Mouse (Mus musculus) embryonic facial prominence, embryonic 13.5 days (tissue): ENCODE results near the gene Mapkapk3. TPM values are rescaled to one million over a fixed set of nuclear protein-coding genes. Genes with fewer than 3 reads are reported as not detected.

Source experiments
- ATAC-seq: fragments of 200-750 bp; cut with Nextera tagmentation; 2 replicates; pipeline ENCODE4 v1.8.0; 2017; ENCODE audit warnings: low read depth; ENCODE audit not compliant: insufficient number of reproducible peaks, insufficient read depth, low FRiP score, low TSS enrichment
- H3K27ac ChIP-seq: fragments of 300-500 bp; sonication (generic); 2 replicates; pipeline ENCODE4 v1.5.1; 2015; ENCODE audit warnings: moderate library complexity, mild to moderate bottlenecking, inconsistent platforms
- H3K27me3 ChIP-seq: fragments of 300-500 bp; sonication (generic); 2 replicates; pipeline ENCODE4 v1.6.1; 2015; ENCODE audit warnings: mild to moderate bottlenecking, inconsistent platforms
- H3K36me3 ChIP-seq: fragments of 300-500 bp; sonication (generic); 2 replicates; pipeline ENCODE4 v1.6.1; 2015; ENCODE audit warnings: mild to moderate bottlenecking, inconsistent platforms
- H3K4me1 ChIP-seq: fragments of 300-500 bp; sonication (generic); 2 replicates; pipeline ENCODE4 v1.6.1; 2015; ENCODE audit warnings: inconsistent platforms
- H3K4me2 ChIP-seq: fragments of 300-500 bp; sonication (generic); 2 replicates; pipeline ENCODE4 v1.6.1; 2015; ENCODE audit warnings: moderate library complexity, mild to moderate bottlenecking, inconsistent platforms
- H3K4me3 ChIP-seq: fragments of 300-500 bp; sonication (generic); 2 replicates; pipeline ENCODE4 v1.5.1; 2015; ENCODE audit warnings: mild to moderate bottlenecking, inconsistent platforms
- H3K9ac ChIP-seq: fragments of 300-500 bp; sonication (generic); 2 replicates; pipeline ENCODE4 v1.6.1; 2015; ENCODE audit warnings: mild to moderate bottlenecking, inconsistent platforms
- H3K9me3 ChIP-seq: fragments of 300-500 bp; sonication (generic); 2 replicates; pipeline ENCODE4 v1.6.1; 2016; ENCODE audit warnings: inconsistent platforms
- WGBS: fragments of 180-500 bp; shearing (Covaris S2); methylation state at CpG from one replicate; pipeline ENCODE4 v1.1.7; 2015; ENCODE audit warnings: mixed read lengths; 5-methylcytosine and 5-hydroxymethylcytosine counted together
- polyA plus RNA-seq: library from polyadenylated mRNA; unstranded; fragments of >200 nt; fragmentation: Nextera tagmentation; extraction: Ambion mirVana; gene quantifications from 2 replicates; pipeline ENCODE4 v1.2.1, GENCODE M21; 2015

Mapkapk3 gene
- polyA plus RNA-seq, 1 experiment from 2014 or later: 7.6 TPM

DNA sequence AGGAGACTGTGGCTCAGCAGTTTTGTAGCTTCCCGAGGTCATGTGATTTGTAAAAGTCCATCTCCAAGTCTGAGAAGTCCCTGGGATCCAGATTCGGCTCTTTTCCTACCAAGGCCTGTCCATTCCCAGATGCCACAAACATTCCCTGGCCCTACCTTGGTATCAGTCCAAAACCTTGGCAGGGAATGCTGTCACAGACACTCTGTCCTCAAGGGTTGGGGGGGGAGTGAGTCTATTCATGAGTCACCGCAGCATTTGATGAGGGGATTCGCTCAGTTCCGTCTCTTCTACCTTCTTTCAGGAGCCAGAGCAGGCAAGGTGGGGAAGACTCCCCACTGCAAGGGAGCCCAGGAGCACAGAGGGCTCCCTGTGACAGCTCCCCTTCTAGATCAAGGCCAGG lies 14.0 kb downstream of the Mapkapk3 start:
- Histone ChIP-seq H3K9ac (no peak overlapping the region), H3K4me2 (no peak overlapping the region), H3K4me1 (peaks cover 21% of the 10 kb centered on the region), H3K4me3 (no peak overlapping the region), H3K27me3 (no peaks in the 10 kb centered on the region), H3K9me3 (no peaks in the 10 kb centered on the region), H3K27ac (no peak overlapping the region), H3K36me3 (no peaks in the 10 kb centered on the region)
- 85% methylated on average over 5 of the region's 5 CpGs for WGBS
- no peak for ATAC-seq

GRCm38 (mm10) chr9:107274751-107275150 lies 14.9 kb downstream of the Mapkapk3 start:
- no peaks in the 10 kb centered on the region for H3K36me3 ChIP-seq
- no peak overlapping the region for H3K4me2 ChIP-seq
- H3K4me1 ChIP-seq: peaks cover 12% of the 10 kb centered on the region
- no peaks in the 10 kb centered on the region for H3K27me3 ChIP-seq
- no peak overlapping the region for H3K4me3 ChIP-seq
- H3K9me3 ChIP-seq: no peaks in the 10 kb centered on the region
- ATAC-seq: no peak
- WGBS: 76% methylated on average over 6 of the region's 6 CpGs
- no peak overlapping the region for H3K9ac ChIP-seq
- H3K27ac ChIP-seq: no peak overlapping the region

GRCm38 (mm10) chr9:107273184-107273583 lies 16.5 kb downstream of the Mapkapk3 start:
- Histone ChIP-seq H3K4me3 (no peak overlapping the region), H3K4me2 (no peak overlapping the region), H3K27ac (no peak overlapping the region), H3K36me3 (no peaks in the 10 kb centered on the region), H3K4me1 (no peaks in the 10 kb centered on the region), H3K9ac (no peak overlapping the region), H3K27me3 (no peaks in the 10 kb centered on the region), H3K9me3 (no peaks in the 10 kb centered on the region)
- ATAC-seq: no peak
- 57% methylated on average over 10 of the region's 10 CpGs for WGBS

DNA sequence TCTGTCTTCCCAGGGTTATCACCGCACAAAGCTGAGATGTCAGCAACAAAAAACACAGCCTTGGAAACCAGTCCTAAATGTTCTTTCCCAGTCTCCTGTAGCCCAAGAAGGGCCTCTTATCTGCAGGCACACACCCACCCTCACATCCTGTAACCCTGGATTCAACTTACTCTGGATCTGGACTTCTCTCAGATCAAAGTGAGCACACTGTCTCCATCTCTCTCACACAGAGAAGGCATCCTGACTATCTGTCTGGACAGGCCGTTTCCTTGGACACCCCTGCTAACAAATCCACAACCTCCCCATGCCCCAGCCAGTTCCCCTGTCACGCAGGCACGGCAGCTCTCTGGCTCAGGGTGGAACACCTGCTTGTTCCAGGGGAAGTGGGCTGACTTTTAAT lies 17.4 kb downstream of the Mapkapk3 start:
- H3K27me3 ChIP-seq: no peaks in the 10 kb centered on the region
- H3K4me1 ChIP-seq: no peaks in the 10 kb centered on the region
- no peaks in the 10 kb centered on the region for H3K9me3 ChIP-seq
- H3K9ac ChIP-seq: no peak overlapping the region
- no peak overlapping the region for H3K4me2 ChIP-seq
- H3K27ac ChIP-seq: no peak overlapping the region
- H3K36me3 ChIP-seq: no peaks in the 10 kb centered on the region
- ATAC-seq: no peak
- WGBS: 68% methylated on average over 4 of the region's 4 CpGs
- H3K4me3 ChIP-seq: no peak overlapping the region

- no peak overlapping the region for H3K4me2 ChIP-seq
- H3K9ac ChIP-seq: no peak overlapping the region
- no peak overlapping the region for H3K27ac ChIP-seq
- H3K9me3 ChIP-seq: no peaks in the 10 kb centered on the region
- 62% methylated on average over 7 of the region's 7 CpGs for WGBS
- H3K4me3 ChIP-seq: no peak overlapping the region
- H3K36me3 ChIP-seq: no peaks in the 10 kb centered on the region
- no peak for ATAC-seq
- no peaks in the 10 kb centered on the region for H3K27me3 ChIP-seq
- no peaks in the 10 kb centered on the region for H3K4me1 ChIP-seq
Measured at GRCm38 (mm10) chr9:107271177-107271938, 18.3 kb downstream of the Mapkapk3 start.

GRCm38 (mm10) chr9:107269772-107270171 lies 19.9 kb downstream of the Mapkapk3 start:
- Histone ChIP-seq H3K27me3 (no peaks in the 10 kb centered on the region), H3K4me2 (no peak overlapping the region), H3K27ac (no peak overlapping the region), H3K9ac (no peak overlapping the region), H3K4me1 (no peaks in the 10 kb centered on the region), H3K36me3 (no peaks in the 10 kb centered on the region), H3K4me3 (no peak overlapping the region), H3K9me3 (no peaks in the 10 kb centered on the region)
- no peak for ATAC-seq
- 92% methylated on average over 1 of the region's 1 CpGs for WGBS

- no peak for ATAC-seq
- H3K9ac ChIP-seq: no peak overlapping the region
- no peak overlapping the region for H3K4me2 ChIP-seq
- no peak overlapping the region for H3K4me3 ChIP-seq
- H3K36me3 ChIP-seq: no peaks in the 10 kb centered on the region
- H3K9me3 ChIP-seq: no peaks in the 10 kb centered on the region
- H3K4me1 ChIP-seq: no peaks in the 10 kb centered on the region
- H3K27ac ChIP-seq: no peak overlapping the region
- 41% methylated on average over 4 of the region's 4 CpGs for WGBS
- no peaks in the 10 kb centered on the region for H3K27me3 ChIP-seq
Measured at GRCm38 (mm10) chr9:107267721-107268402, 21.8 kb downstream of the Mapkapk3 start.

- Histone ChIP-seq H3K4me2 (no peak overlapping the region), H3K9me3 (no peaks in the 10 kb centered on the region), H3K27me3 (no peaks in the 10 kb centered on the region), H3K4me1 (no peaks in the 10 kb centered on the region), H3K4me3 (no peak overlapping the region), H3K9ac (no peak overlapping the region), H3K27ac (no peak overlapping the region), H3K36me3 (no peaks in the 10 kb centered on the region)
- 65% methylated on average over 1 of the region's 1 CpGs for WGBS
- ATAC-seq: no peak
Measured at GRCm38 (mm10) chr9:107267028-107267427, 22.6 kb downstream of the Mapkapk3 start.

DNA sequence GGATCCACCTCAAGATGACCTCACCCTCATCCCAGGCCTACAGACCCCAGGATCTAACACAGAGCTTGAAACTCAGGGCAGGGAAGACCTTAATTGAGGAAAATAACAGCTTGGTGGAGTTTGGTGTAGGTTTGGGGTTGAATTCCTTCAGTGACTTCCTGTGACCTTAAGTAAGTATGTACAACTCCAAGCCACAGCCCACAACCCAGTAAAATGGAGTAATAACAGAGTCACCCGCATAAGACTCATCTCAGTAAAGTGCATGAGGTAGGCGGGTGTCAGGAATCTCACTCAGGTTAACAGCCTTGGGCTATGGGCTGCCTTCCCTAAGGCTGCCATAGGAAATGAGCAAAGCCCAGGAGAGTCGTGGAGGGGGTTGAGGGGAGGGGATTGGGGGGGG lies 24.9 kb downstream of the Mapkapk3 start:
- no peak overlapping the region for H3K4me3 ChIP-seq
- no peak for ATAC-seq
- H3K27ac ChIP-seq: no peak overlapping the region
- WGBS: 58% methylated on average over 3 of the region's 3 CpGs
- no peaks in the 10 kb centered on the region for H3K4me1 ChIP-seq
- no peaks in the 10 kb centered on the region for H3K27me3 ChIP-seq
- H3K9ac ChIP-seq: no peak overlapping the region
- no peak overlapping the region for H3K4me2 ChIP-seq
- H3K36me3 ChIP-seq: no peaks in the 10 kb centered on the region
- no peaks in the 10 kb centered on the region for H3K9me3 ChIP-seq

DNA sequence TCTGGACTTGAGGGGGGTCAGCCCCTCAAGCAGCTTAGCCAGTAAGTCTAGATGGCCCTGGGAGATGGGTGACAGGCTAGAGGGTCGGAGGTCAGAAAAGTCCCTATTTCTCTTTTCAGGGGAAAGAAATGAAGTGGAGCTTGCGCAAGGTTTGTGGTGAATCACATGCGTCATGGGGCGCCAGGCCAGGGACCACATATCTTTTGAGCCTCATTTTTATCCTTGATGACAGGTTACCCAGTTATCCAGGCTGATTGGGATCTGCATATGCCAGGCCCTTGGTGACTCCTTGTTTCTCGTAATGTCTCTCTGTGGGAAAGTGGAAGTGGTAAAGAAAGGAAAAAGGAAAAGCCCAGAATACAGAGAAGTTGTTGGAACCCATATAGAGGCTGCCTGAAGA lies 25.8 kb downstream of the Mapkapk3 start:
- ATAC-seq: no peak
- 83% methylated on average over 5 of the region's 5 CpGs for WGBS
- no peak overlapping the region for H3K4me3 ChIP-seq

GRCm38 (mm10) chr9:107262375-107262774 lies 27.3 kb downstream of the Mapkapk3 start:
- Histone ChIP-seq H3K27me3 (no peaks in the 10 kb centered on the region), H3K9ac (no peak overlapping the region), H3K4me3 (no peak overlapping the region), H3K4me1 (no peaks in the 10 kb centered on the region), H3K27ac (no peak overlapping the region), H3K4me2 (no peak overlapping the region), H3K9me3 (no peaks in the 10 kb centered on the region), H3K36me3 (no peaks in the 10 kb centered on the region)
- 81% methylated on average over 7 of the region's 7 CpGs for WGBS
- no peak for ATAC-seq

More for the DNA sequence above, 25.8 kb downstream of the Mapkapk3 start:
- Histone ChIP-seq H3K4me2 (no peak overlapping the region), H3K36me3 (no peaks in the 10 kb centered on the region), H3K9ac (no peak overlapping the region), H3K4me1 (no peaks in the 10 kb centered on the region), H3K9me3 (no peaks in the 10 kb centered on the region), H3K27me3 (no peaks in the 10 kb centered on the region), H3K27ac (no peak overlapping the region)

DNA sequence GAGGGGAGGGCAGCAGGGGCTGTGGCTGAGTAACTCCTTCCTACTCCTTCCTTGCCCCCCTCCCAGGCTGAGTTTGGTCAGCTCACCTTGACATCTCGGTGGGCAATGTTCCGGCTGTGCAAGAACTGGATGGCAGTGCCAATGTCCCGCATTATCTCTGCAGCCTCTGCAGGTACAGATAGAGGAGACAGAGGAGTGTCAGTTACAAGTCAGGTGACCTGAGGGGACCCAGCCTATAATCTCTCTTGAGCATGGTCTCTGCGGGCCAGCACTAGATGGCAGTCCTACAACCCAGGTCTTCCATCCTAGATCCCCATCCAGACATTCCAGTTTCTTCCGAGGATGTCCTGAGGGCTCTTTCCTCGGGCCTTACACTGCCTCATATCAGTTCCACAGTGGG lies 27.9 kb downstream of the Mapkapk3 start:
- ATAC-seq: no peak
- no peak overlapping the region for H3K4me2 ChIP-seq
- H3K4me1 ChIP-seq: no peaks in the 10 kb centered on the region
- no peak overlapping the region for H3K9ac ChIP-seq
- H3K4me3 ChIP-seq: no peak overlapping the region
- no peaks in the 10 kb centered on the region for H3K9me3 ChIP-seq
- H3K27me3 ChIP-seq: no peaks in the 10 kb centered on the region
- no peaks in the 10 kb centered on the region for H3K36me3 ChIP-seq
- H3K27ac ChIP-seq: no peak overlapping the region
- WGBS: 74% methylated on average over 6 of the region's 6 CpGs
